Mouse (Mus musculus): ENCODE data around the gene Bglap. TPM values are rescaled to one million over a fixed set of nuclear protein-coding genes. Genes with fewer than 3 reads are reported as not detected.
"Not testable (repeated sequence)": the region's sequence is repeated elsewhere in the genome, so short reads cannot be mapped to it uniquely, and the experiment has no call there.

Bglap gene
- polyA plus RNA-seq (2014; fragmentation: Nextera tagmentation; extraction: Ambion mirVana) = not detected in 2 replicates

DNA sequence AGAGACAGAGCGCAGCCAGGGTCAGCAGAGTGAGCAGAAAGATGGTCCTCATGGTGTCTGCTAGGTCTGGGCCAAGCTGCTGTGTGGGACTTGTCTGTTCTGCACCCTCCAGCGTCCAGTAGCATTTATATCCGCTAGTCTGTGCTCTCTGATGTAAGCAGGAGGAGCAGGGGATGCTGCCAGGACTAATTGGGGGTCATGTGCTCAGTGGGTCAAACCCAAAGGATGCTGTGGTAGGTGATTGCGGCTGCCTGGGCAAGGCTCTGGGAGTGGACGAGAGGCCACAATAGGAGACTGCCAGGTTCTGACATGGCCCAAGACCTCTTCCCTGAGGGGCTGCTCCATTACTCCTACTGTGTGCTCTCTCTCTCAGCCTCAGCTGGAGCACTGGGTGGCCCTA, at the start of gene Bglap:
TSS of gene Bglap (minus strand) at position 101 of the 400 bp plus-strand sequence.
- no peaks in the 10 kb centered on the region for H3K9me3 ChIP-seq (ENCODE audit: control insufficient read depth, low read length)
- no peaks in the 10 kb centered on the region for H3K4me1 ChIP-seq (replicated peaks; ENCODE audit: control insufficient read depth, insufficient read depth, low read length)
- DNase-seq (ENCODE audit: low spot score) (no peak), ATAC-seq (ENCODE audit: low FRiP score) (no peak)
- H3K36me3 ChIP-seq (ENCODE audit: control insufficient read depth, insufficient read depth, low read length) = no peaks in the 10 kb centered on the region
- H3K27me3 ChIP-seq (ENCODE audit: control insufficient read depth, insufficient read depth, low read length) = no peaks in the 10 kb centered on the region
- no peak within 1 kb of the TSS for H3K4me2 ChIP-seq (replicated peaks; ENCODE audit: low read depth, low read length)
- H3K27ac ChIP-seq (ENCODE audit: low read depth, low read length) = no peak within 1 kb of the TSS
- no peak within 1 kb of the TSS for H3K9ac ChIP-seq (ENCODE audit: low read depth, low read length)
- WGBS = 84% methylated on average over 5 of the region's 5 CpGs
- no peak within 1 kb of the TSS for H3K4me3 ChIP-seq (ENCODE audit: low read depth, low read length)

GRCm38 (mm10) chr3:88428639-88429038, 44.4 kb upstream of the Bglap start:
- H3K9ac ChIP-seq (ENCODE audit: low read depth, low read length); DNase-seq (ENCODE audit: low spot score); H3K9me3 ChIP-seq (ENCODE audit: control insufficient read depth, low read length); H3K36me3 ChIP-seq (ENCODE audit: control insufficient read depth, insufficient read depth, low read length); H3K27ac ChIP-seq (ENCODE audit: low read depth, low read length); H3K4me3 ChIP-seq (ENCODE audit: low read depth, low read length); H3K4me1 ChIP-seq (replicated peaks; ENCODE audit: control insufficient read depth, insufficient read depth, low read length); ATAC-seq (ENCODE audit: low FRiP score); H3K4me2 ChIP-seq (replicated peaks; ENCODE audit: low read depth, low read length); H3K27me3 ChIP-seq (ENCODE audit: control insufficient read depth, insufficient read depth, low read length): not testable (repeated sequence)
- WGBS = 75% methylated on average over 8 of the region's 8 CpGs

DNA sequence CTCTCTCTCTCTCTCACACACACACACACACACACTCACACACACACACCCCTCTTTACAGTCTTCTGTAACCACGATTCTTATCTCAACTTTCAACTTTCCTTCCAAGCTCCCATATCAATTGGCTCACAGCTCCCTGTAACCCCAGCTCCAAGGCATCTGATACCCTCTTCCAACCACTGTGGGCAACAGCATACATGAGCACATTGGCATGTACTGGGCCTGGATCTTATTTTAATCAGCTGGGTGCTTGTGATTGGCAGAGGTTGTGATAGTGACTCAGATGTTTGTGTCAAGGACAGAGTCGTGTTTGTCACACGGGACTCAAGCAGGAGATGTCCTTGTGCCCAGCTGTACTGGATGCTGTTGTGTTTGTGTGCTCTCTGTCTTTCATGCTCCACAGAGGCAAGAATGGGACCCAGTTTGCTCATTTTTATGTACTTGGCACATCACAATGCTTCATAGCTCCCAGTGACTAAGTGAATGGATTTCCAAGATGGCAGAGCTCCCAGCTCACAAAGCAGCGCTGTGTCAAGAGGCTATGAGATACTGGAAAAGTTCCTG, 43.2 kb upstream of the Bglap start:
- H3K27ac ChIP-seq (ENCODE audit: low read depth, low read length) = no peak overlapping the region
- H3K4me1 ChIP-seq (replicated peaks; ENCODE audit: control insufficient read depth, insufficient read depth, low read length) = no peaks in the 10 kb centered on the region
- no peaks in the 10 kb centered on the region for H3K36me3 ChIP-seq (ENCODE audit: control insufficient read depth, insufficient read depth, low read length)
- H3K9me3 ChIP-seq (ENCODE audit: control insufficient read depth, low read length) = no peaks in the 10 kb centered on the region
- 87% methylated on average over 4 of the region's 4 CpGs for WGBS
- DNase-seq (ENCODE audit: low spot score) (no peak), ATAC-seq (ENCODE audit: low FRiP score) (no peak)
- no peak overlapping the region for H3K4me3 ChIP-seq (ENCODE audit: low read depth, low read length)
- no peaks in the 10 kb centered on the region for H3K27me3 ChIP-seq (ENCODE audit: control insufficient read depth, insufficient read depth, low read length)
- H3K9ac ChIP-seq (ENCODE audit: low read depth, low read length) = no peak overlapping the region
- no peak overlapping the region for H3K4me2 ChIP-seq (replicated peaks; ENCODE audit: low read depth, low read length)

- 87% methylated on average over 10 of the region's 10 CpGs for WGBS
- H3K4me2 ChIP-seq (replicated peaks; ENCODE audit: low read depth, low read length) = no peak overlapping the region
- no peak for ATAC-seq (ENCODE audit: low FRiP score)
These were observed 41.6 kb upstream of the Bglap start for GRCm38 (mm10) chr3:88425708-88426420.

GRCm38 (mm10) chr3:88425330-88425689, 41.0 kb upstream of the Bglap start:
- Histone ChIP-seq H3K4me1 (replicated peaks; ENCODE audit: control insufficient read depth, insufficient read depth, low read length) (no peaks in the 10 kb centered on the region), H3K9ac (ENCODE audit: low read depth, low read length) (no peak overlapping the region), H3K9me3 (ENCODE audit: control insufficient read depth, low read length) (no peaks in the 10 kb centered on the region), H3K4me3 (ENCODE audit: low read depth, low read length) (no peak overlapping the region; the same call in 1 of the 2 replicates), H3K4me2 (replicated peaks; ENCODE audit: low read depth, low read length) (no peak overlapping the region), H3K36me3 (ENCODE audit: control insufficient read depth, insufficient read depth, low read length) (0 out of 2 replicates have a peak, but pooled peaks cover 1% of the 10 kb centered on the region), H3K27ac (ENCODE audit: low read depth, low read length) (no peak overlapping the region), H3K27me3 (ENCODE audit: control insufficient read depth, insufficient read depth, low read length) (no peaks in the 10 kb centered on the region)
- 4% methylated on average over 2 of the region's 2 CpGs for WGBS
- ATAC-seq (ENCODE audit: low FRiP score) (0 out of 2 replicates have a peak, but pooled peaks have one; percentile 20), DNase-seq (ENCODE audit: low spot score) (no peak)

More at GRCm38 (mm10) chr3:88425708-88426420, 41.6 kb upstream of the Bglap start:
- no peaks in the 10 kb centered on the region for H3K9me3 ChIP-seq (ENCODE audit: control insufficient read depth, low read length)
- no peak overlapping the region for H3K9ac ChIP-seq (ENCODE audit: low read depth, low read length)
- H3K4me3 ChIP-seq (ENCODE audit: low read depth, low read length) = no peak overlapping the region
- DNase-seq (ENCODE audit: low spot score) = no peak
- H3K4me1 ChIP-seq (replicated peaks; ENCODE audit: control insufficient read depth, insufficient read depth, low read length) = no peaks in the 10 kb centered on the region
- H3K36me3 ChIP-seq (ENCODE audit: control insufficient read depth, insufficient read depth, low read length) = no peaks in the 10 kb centered on the region
- no peak overlapping the region for H3K27ac ChIP-seq (ENCODE audit: low read depth, low read length)
- H3K27me3 ChIP-seq (ENCODE audit: control insufficient read depth, insufficient read depth, low read length) = no peaks in the 10 kb centered on the region

GRCm38 (mm10) chr3:88424605-88425329, 40.5 kb upstream of the Bglap start, which contains the start of gene Slc25a44:
Gene Slc25a44, minus strand, starts transcription at chr3:88425139.
- 0 out of 2 replicates have a peak, but pooled peaks cover 2% of the 10 kb centered on the region for H3K36me3 ChIP-seq (ENCODE audit: control insufficient read depth, insufficient read depth, low read length)
- H3K27ac ChIP-seq (ENCODE audit: low read depth, low read length) = no peak within 1 kb of the TSS
- WGBS = 1% methylated on average over 35 of the region's 35 CpGs
- peak within 1 kb of the TSS; percentile 71 for H3K4me3 ChIP-seq (ENCODE audit: low read depth, low read length)
- H3K9ac ChIP-seq (ENCODE audit: low read depth, low read length) = peak within 1 kb of the TSS; percentile 53
- no peaks in the 10 kb centered on the region for H3K4me1 ChIP-seq (replicated peaks; ENCODE audit: control insufficient read depth, insufficient read depth, low read length)
- ATAC-seq (ENCODE audit: low FRiP score) (peak; percentile 98), DNase-seq (ENCODE audit: low spot score) (peak; percentile 97)
- no peaks in the 10 kb centered on the region for H3K9me3 ChIP-seq (ENCODE audit: control insufficient read depth, low read length)
- no peaks in the 10 kb centered on the region for H3K27me3 ChIP-seq (ENCODE audit: control insufficient read depth, insufficient read depth, low read length)
- peak within 1 kb of the TSS; percentile 75 for H3K4me2 ChIP-seq (replicated peaks; ENCODE audit: low read depth, low read length)

DNA sequence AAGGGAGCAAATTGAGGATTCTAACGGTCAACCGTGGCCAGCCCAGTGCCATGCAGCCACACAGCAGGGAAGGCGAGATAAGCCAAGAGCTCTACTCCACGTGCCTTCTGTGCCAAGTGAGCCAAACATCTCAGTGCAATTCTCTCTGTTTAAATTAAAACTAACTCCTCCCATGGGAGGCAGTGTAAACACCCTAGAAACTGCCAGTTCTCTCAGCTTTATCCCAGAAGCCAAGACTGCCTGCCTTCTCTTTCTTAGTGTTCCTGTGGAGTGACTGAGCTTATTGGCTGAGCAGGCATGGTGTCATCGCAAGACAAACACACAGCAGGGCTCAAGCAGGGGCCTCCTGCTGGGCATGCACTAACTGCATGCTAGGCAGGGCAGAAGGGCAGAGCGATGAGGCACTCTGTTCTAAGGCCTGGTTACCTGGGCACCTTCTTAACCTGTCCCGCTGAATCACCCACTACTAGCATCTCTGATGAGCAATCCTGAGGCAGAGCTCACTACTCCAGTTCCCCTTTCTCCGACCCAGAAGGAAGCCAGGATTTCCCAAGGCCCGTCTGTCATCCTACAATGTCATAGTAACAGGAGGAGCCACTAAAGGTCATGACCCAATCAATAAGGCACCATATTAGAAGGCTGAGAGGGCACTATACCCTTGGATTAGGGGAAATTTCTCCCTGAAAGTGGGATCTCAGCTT, 37.9 kb upstream of the Bglap start:
- Histone ChIP-seq H3K36me3 (ENCODE audit: control insufficient read depth, insufficient read depth, low read length) (0 out of 2 replicates have a peak, but pooled peaks cover 2% of the 10 kb centered on the region), H3K4me1 (replicated peaks; ENCODE audit: control insufficient read depth, insufficient read depth, low read length) (no peaks in the 10 kb centered on the region), H3K9me3 (ENCODE audit: control insufficient read depth, low read length) (no peaks in the 10 kb centered on the region), H3K27me3 (ENCODE audit: control insufficient read depth, insufficient read depth, low read length) (no peaks in the 10 kb centered on the region), H3K9ac (ENCODE audit: low read depth, low read length) (no peak overlapping the region), H3K4me3 (ENCODE audit: low read depth, low read length) (no peak overlapping the region), H3K27ac (ENCODE audit: low read depth, low read length) (no peak overlapping the region), H3K4me2 (replicated peaks; ENCODE audit: low read depth, low read length) (no peak overlapping the region)
- WGBS = 27% methylated on average over 9 of the region's 9 CpGs
- ATAC-seq (ENCODE audit: low FRiP score) = no peak
- no peak for DNase-seq (ENCODE audit: low spot score)

- H3K9ac ChIP-seq (ENCODE audit: low read depth, low read length) = no peak overlapping the region
- ATAC-seq (ENCODE audit: low FRiP score) (no peak), DNase-seq (ENCODE audit: low spot score) (no peak)
- H3K9me3 ChIP-seq (ENCODE audit: control insufficient read depth, low read length) = no peaks in the 10 kb centered on the region
- H3K27ac ChIP-seq (ENCODE audit: low read depth, low read length) = no peak overlapping the region
- H3K4me3 ChIP-seq (ENCODE audit: low read depth, low read length) = no peak overlapping the region
- H3K27me3 ChIP-seq (ENCODE audit: control insufficient read depth, insufficient read depth, low read length) = no peaks in the 10 kb centered on the region
- no peaks in the 10 kb centered on the region for H3K4me1 ChIP-seq (replicated peaks; ENCODE audit: control insufficient read depth, insufficient read depth, low read length)
- 92% methylated on average over 19 of the region's 19 CpGs for WGBS
- no peak overlapping the region for H3K4me2 ChIP-seq (replicated peaks; ENCODE audit: low read depth, low read length)
- H3K36me3 ChIP-seq (ENCODE audit: control insufficient read depth, insufficient read depth, low read length) = peaks cover 5% of the 10 kb centered on the region; the same call in 1 of the 2 replicates
These were observed 36.5 kb upstream of the Bglap start for GRCm38 (mm10) chr3:88420771-88421170.
